Mouse (Mus musculus): ENCODE data around the gene Mroh2a.

DNA sequence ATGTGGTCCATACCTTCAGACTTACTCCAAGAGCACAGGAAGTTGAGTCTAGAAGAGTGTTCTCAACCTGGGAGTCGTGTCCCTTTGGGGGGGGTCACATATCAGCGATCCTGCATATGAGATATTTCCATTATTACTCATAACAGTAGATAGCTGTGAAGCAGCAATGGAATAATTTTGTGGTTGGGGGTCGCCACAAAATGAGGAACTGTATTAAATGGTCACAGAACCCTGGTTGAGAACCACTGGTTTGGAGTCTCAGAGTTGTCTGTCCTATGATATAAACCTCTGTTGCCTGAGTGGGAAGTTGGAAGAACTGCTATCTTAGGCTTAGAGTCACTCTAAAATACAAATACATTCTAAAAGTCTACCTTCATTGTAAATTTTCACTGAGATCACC is 83.1 kb downstream of the Mroh2a start:
- TF ChIP-seq POLR2A (IDR thresholded peaks at IDR 0.05; ENCODE audit: borderline replicate concordance, extremely low read depth, insufficient read depth, insufficient read length, poor library complexity, severe bottlenecking) (no peak), CTCF (IDR thresholded peaks at IDR 0.05; ENCODE audit: borderline replicate concordance, extremely low read depth, insufficient read depth, insufficient read length) (no peak)

Data from brain, embryonic 14.5 days (tissue).